Mouse (Mus musculus): ENCODE results near the gene Fitm1.

GRCm38 (mm10) chr14:55571760-55572159 lies 3.7 kb upstream of the Fitm1 start:
- no peak for TF ChIP-seq POLR2A (IDR thresholded peaks at IDR 0.05; ENCODE audit: low read depth, low read length)
- no peak for TF ChIP-seq CTCF (IDR thresholded peaks at IDR 0.05; ENCODE audit: extremely low read depth, insufficient read length, insufficient replicate concordance, low read depth, low read length)

Data from small intestine, adult 2 months (tissue).